In the genomic region with DNA sequence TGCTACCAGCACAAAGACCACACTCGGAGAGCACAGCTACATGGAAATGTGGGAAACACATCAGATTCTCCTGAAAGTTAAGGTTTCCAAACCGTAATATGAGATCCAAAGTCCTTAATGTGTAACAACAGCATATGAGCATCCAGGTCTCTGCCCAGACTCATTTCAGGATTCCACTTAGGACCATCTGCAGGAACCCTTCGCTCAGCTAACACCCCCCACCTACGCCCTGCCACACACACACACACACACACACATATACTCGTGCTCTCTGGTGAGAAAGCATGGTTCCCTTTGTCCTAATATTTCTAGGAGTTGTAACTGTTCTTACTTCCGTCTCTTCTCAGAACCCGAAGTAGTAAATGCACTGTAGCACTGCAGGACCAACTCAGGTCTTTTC, we compare ENCODE assay signal across 11 mouse cellular contexts.
A peak's percentile ranks its signal among the peaks of the same experiment; 100 is the strongest.
DNase-seq lines count a peak whose midpoint lies in the region; ATAC-seq and TF ChIP-seq lines count a peak whose summit lies in the region.
"Had no signal": no experiment of that assay in that cellular context is flagged by ENCODE, and none has a peak within 500 bp of the region (broad histone marks: within the 10 kb centered on the region; RNA-seq: fewer than 3 reads in every experiment).

No protein-coding gene starts in this region.

- no peak for DNase-seq in frontal cortex, postnatal 14 days (ENCODE audit: low spot score in 2 of 2)
- DNase-seq in kidney, postnatal 10 days: no peak
- no peak for DNase-seq in limb, embryonic 14.5 days (ENCODE audit: low spot score)
- DNase-seq in ovary, postnatal 10 days (ENCODE audit: low spot score): no peak
- DNase-seq in thymus, postnatal 4 days: no peak
- DNase-seq: adrenal gland, postnatal 25 days; cerebellum, adult 11-12 months had no signal

- 0 out of 2 replicates have a peak, but pooled peaks have one; percentile 20 for ATAC-seq in frontal cortex, adult (ENCODE audit: low TSS enrichment)
- no peak for ATAC-seq in kidney, embryonic 14.5 days (ENCODE audit: low FRiP score, low TSS enrichment)
- ATAC-seq in embryonic facial prominence, embryonic 13.5 days (ENCODE audit: insufficient number of reproducible peaks, insufficient read depth, low FRiP score, low TSS enrichment, low read depth): no peak
- no peak for ATAC-seq in limb, embryonic 14.5 days (ENCODE audit: low FRiP score, low read depth)
- ATAC-seq: hindbrain, postnatal 0 days had no signal

- H3K27ac ChIP-seq in kidney, embryonic 14.5 days (ENCODE audit: low read depth, low read length): peak overlapping the region; percentile 24; the same call in 1 of the 2 replicates
- 0 out of 2 replicates have a peak overlapping the region, but pooled peaks have one; percentile 18 for H3K27ac ChIP-seq in embryonic facial prominence, embryonic 13.5 days
- peak overlapping the region; percentile 9; the same call in 1 of the 2 replicates for H3K27ac ChIP-seq in limb, embryonic 14.5 days (replicated peaks; ENCODE audit: low read depth, low read length)
- H3K27ac ChIP-seq: hindbrain, postnatal 0 days had no signal

- no peaks in the 10 kb centered on the region for H3K36me3 ChIP-seq in kidney, embryonic 14.5 days (ENCODE audit: control insufficient read depth, insufficient read depth, low read length)
- 0 out of 2 replicates have a peak, but pooled peaks cover 3% of the 10 kb centered on the region for H3K36me3 ChIP-seq in embryonic facial prominence, embryonic 13.5 days
- H3K36me3 ChIP-seq in limb, embryonic 14.5 days (ENCODE audit: control insufficient read depth, insufficient read depth, low read length): peaks cover 5% of the 10 kb centered on the region

- no peaks in the 10 kb centered on the region for H3K27me3 ChIP-seq in kidney, embryonic 14.5 days (ENCODE audit: control insufficient read depth, insufficient read depth, low read length)
- no peaks in the 10 kb centered on the region for H3K27me3 ChIP-seq in embryonic facial prominence, embryonic 13.5 days
- no peaks in the 10 kb centered on the region for H3K27me3 ChIP-seq in limb, embryonic 14.5 days (ENCODE audit: control insufficient read depth, insufficient read depth, low read length)

- H3K9ac ChIP-seq in kidney, embryonic 14.5 days (ENCODE audit: low read depth, low read length): no peak overlapping the region
- H3K9ac ChIP-seq in embryonic facial prominence, embryonic 13.5 days: no peak overlapping the region
- H3K9ac ChIP-seq in limb, embryonic 14.5 days (ENCODE audit: low read depth, low read length, severe bottlenecking): no peak overlapping the region

- no peak overlapping the region for H3K4me3 ChIP-seq in kidney, embryonic 14.5 days (ENCODE audit: low read length)
- no peak overlapping the region for H3K4me3 ChIP-seq in embryonic facial prominence, embryonic 13.5 days
- H3K4me3 ChIP-seq in limb, embryonic 14.5 days (replicated peaks; ENCODE audit: low read length): no peak overlapping the region

- WGBS in kidney, embryonic 14.5 days: 72% methylated on average over 7 of the region's 7 CpGs
- WGBS in embryonic facial prominence, embryonic 13.5 days: 59% methylated on average over 7 of the region's 7 CpGs
- 47% methylated on average over 7 of the region's 7 CpGs for WGBS in limb, embryonic 14.5 days

- H3K4me1 ChIP-seq in kidney, embryonic 14.5 days (ENCODE audit: control insufficient read depth, insufficient read depth, low read length): peaks cover 16% of the 10 kb centered on the region
- H3K4me1 ChIP-seq in embryonic facial prominence, embryonic 13.5 days: peaks cover 57% of the 10 kb centered on the region
- peaks cover 42% of the 10 kb centered on the region for H3K4me1 ChIP-seq in limb, embryonic 14.5 days (ENCODE audit: control insufficient read depth, insufficient read depth, low read length)

- no peaks in the 10 kb centered on the region for H3K9me3 ChIP-seq in kidney, embryonic 14.5 days (ENCODE audit: control insufficient read depth, low read length)
- no peaks in the 10 kb centered on the region for H3K9me3 ChIP-seq in embryonic facial prominence, embryonic 13.5 days
- no peaks in the 10 kb centered on the region for H3K9me3 ChIP-seq in limb, embryonic 14.5 days (ENCODE audit: control insufficient read depth, low read length)

- TF ChIP-seq POLR2A in limb, embryonic 14.5 days (IDR thresholded peaks at IDR 0.05; ENCODE audit: borderline replicate concordance, extremely low read depth, insufficient read depth, insufficient read length): no peak

- no peak overlapping the region for H3K4me2 ChIP-seq in kidney, embryonic 14.5 days (replicated peaks; ENCODE audit: low read depth, low read length)
- no peak overlapping the region for H3K4me2 ChIP-seq in embryonic facial prominence, embryonic 13.5 days
- H3K4me2 ChIP-seq in limb, embryonic 14.5 days (replicated peaks; ENCODE audit: low read depth, low read length, severe bottlenecking): no peak overlapping the region
